Mouse (Mus musculus) limb, embryonic 15.5 days (tissue): Measurements from ENCODE around the gene Ctnna2. TPM values are rescaled to one million over a fixed set of nuclear protein-coding genes. Genes with fewer than 3 reads are reported as not detected.

Experiments
- ATAC-seq: fragments of 200-750 bp; cut with Nextera tagmentation; 2 replicates; pipeline ENCODE4 v1.8.0; 2017; ENCODE audit warnings: low read depth, moderate TSS enrichment; ENCODE audit not compliant: insufficient number of reproducible peaks, low FRiP score, low TSS enrichment
- H3K27ac ChIP-seq: fragments of 300-500 bp; sonication (generic); 2 replicates; pipeline ENCODE4 v1.5.1; 2015; ENCODE audit warnings: moderate library complexity, mild to moderate bottlenecking, inconsistent platforms
- H3K27me3 ChIP-seq: fragments of 300-500 bp; sonication (generic); 2 replicates; pipeline ENCODE4 v1.6.1; 2015; ENCODE audit warnings: inconsistent platforms
- H3K36me3 ChIP-seq: fragments of 300-500 bp; sonication (generic); 2 replicates; pipeline ENCODE4 v1.6.1; 2015; ENCODE audit warnings: inconsistent platforms
- H3K4me1 ChIP-seq: fragments of 300-500 bp; sonication (generic); 2 replicates; pipeline ENCODE4 v1.6.1; 2015; ENCODE audit warnings: inconsistent platforms
- H3K4me2 ChIP-seq: fragments of 300-500 bp; sonication (generic); 2 replicates; pipeline ENCODE4 v1.6.1; 2015; ENCODE audit warnings: mild to moderate bottlenecking, inconsistent platforms
- H3K4me3 ChIP-seq: fragments of 300-500 bp; sonication (generic); 2 replicates; pipeline ENCODE4 v1.5.1; 2015; ENCODE audit warnings: mild to moderate bottlenecking, inconsistent platforms
- H3K9ac ChIP-seq: fragments of 300-500 bp; sonication (generic); 2 replicates; pipeline ENCODE4 v1.6.1; 2015; ENCODE audit warnings: inconsistent platforms
- H3K9me3 ChIP-seq: fragments of 300-500 bp; sonication (generic); 2 replicates; pipeline ENCODE4 v1.6.1; 2016; ENCODE audit warnings: inconsistent platforms
- WGBS: fragments of 180-500 bp; shearing (Covaris S2); methylation state at CpG from one replicate; pipeline ENCODE4 v1.1.7; 2015; 5-methylcytosine and 5-hydroxymethylcytosine counted together
- polyA plus RNA-seq: library from polyadenylated mRNA; unstranded; fragments of >200 nt; fragmentation: Nextera tagmentation; extraction: Ambion mirVana; gene quantifications from 2 replicates; pipeline ENCODE4 v1.2.1, GENCODE M21; 2015

Ctnna2 gene
- polyA plus RNA-seq, 1 experiment from 2014 or later: 1.2 TPM

DNA sequence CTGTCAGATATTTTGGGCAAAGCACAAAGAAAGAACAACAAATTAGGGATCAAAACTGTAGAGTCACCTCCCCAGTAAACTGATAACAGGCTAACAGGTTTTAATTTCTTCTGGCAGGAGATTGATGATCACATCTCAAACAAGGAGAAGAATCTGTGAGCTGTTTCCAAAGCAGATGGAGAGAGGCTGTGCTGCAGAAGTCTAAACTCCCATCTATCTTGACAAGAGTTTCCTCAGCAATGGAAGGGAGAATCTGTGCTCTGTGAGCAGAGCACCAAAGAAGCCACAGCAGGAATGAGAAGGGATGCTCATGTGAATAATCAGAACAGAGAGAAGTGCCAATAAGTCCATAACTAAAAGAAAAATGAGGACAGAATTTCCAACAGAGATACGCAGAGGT, 678.2 kb downstream of the Ctnna2 start:
- Histone ChIP-seq H3K4me2 (no peak overlapping the region), H3K27me3 (no peaks in the 10 kb centered on the region), H3K9me3 (no peaks in the 10 kb centered on the region), H3K4me3 (no peak overlapping the region), H3K27ac (no peak overlapping the region), H3K4me1 (no peaks in the 10 kb centered on the region), H3K9ac (no peak overlapping the region), H3K36me3 (no peaks in the 10 kb centered on the region)
- 90% methylated on average over 1 of the region's 1 CpGs for WGBS
- ATAC-seq: no peak

DNA sequence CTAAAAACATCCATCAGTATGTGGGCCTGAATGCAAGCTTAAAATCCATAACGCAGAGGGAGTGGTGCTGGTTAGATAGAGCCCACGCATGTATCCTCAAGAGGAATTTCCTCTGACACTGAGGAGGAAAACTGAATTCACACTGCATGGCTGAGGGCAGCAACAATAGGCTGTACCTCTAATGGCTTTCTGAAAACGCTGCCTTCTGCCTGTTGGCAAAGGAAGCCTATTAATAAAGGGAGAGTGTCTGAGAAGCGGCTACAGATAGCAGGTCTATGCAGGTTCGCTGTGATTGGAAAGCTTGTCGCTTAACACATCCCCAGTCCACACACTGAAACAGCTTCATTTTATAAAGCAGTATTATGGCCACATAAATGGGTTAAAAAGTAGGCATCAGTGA, 688.1 kb downstream of the Ctnna2 start:
- Histone ChIP-seq H3K9me3 (no peaks in the 10 kb centered on the region), H3K27me3 (no peaks in the 10 kb centered on the region), H3K27ac (no peak overlapping the region), H3K9ac (no peak overlapping the region), H3K4me3 (no peak overlapping the region), H3K4me1 (no peaks in the 10 kb centered on the region), H3K4me2 (no peak overlapping the region), H3K36me3 (no peaks in the 10 kb centered on the region)
- 72% methylated on average over 6 of the region's 6 CpGs for WGBS
- no peak for ATAC-seq

DNA sequence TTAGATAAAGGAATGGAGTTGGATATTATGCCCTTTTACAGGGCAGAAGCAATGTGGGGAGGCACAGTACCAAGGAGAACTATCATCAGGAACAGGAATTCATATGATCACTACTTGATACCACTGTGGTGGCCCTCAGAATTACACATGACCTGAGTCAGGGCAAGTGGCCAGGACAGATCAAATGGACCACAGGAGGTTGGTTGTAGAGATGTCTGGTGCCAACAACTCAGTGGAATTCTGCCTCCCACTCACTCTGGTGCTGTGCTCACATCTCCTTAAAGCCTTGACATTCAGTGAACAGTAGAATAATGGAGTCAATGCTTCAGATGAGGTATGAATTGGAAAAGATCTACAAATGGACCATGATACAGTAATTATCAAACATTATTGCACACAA, 691.1 kb downstream of the Ctnna2 start:
- Histone ChIP-seq H3K4me1 (no peaks in the 10 kb centered on the region), H3K9ac (no peak overlapping the region), H3K27me3 (no peaks in the 10 kb centered on the region), H3K27ac (no peak overlapping the region), H3K4me2 (no peak overlapping the region), H3K4me3 (no peak overlapping the region), H3K36me3 (no peaks in the 10 kb centered on the region), H3K9me3 (no peaks in the 10 kb centered on the region)
- ATAC-seq: no peak

DNA sequence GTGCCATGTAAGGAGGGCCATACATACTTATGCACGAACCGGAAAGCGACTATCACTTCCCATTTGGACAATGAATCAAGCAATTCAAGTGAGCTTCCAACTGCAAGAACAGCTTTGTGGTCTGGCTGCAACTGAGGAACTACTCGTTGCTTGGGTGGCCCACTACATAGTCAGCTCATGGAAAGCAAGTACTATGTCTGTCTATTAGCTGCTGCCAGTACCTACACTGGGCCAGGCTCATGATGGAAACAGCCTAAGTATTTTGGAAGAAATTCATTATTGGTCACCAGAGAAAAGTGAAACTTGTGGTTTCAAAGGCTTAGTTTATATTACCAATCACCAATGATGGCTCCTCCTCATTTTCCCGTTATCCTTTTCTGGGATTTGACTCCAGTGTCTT, 693.2 kb downstream of the Ctnna2 start:
- Histone ChIP-seq H3K27ac (no peak overlapping the region), H3K4me3 (no peak overlapping the region), H3K36me3 (no peaks in the 10 kb centered on the region), H3K9me3 (no peaks in the 10 kb centered on the region), H3K4me2 (no peak overlapping the region), H3K27me3 (no peaks in the 10 kb centered on the region), H3K9ac (no peak overlapping the region), H3K4me1 (no peaks in the 10 kb centered on the region)
- WGBS: 30% methylated on average over 5 of the region's 5 CpGs
- 0 out of 2 replicates have a peak, but pooled peaks have one; percentile 52 for ATAC-seq

DNA sequence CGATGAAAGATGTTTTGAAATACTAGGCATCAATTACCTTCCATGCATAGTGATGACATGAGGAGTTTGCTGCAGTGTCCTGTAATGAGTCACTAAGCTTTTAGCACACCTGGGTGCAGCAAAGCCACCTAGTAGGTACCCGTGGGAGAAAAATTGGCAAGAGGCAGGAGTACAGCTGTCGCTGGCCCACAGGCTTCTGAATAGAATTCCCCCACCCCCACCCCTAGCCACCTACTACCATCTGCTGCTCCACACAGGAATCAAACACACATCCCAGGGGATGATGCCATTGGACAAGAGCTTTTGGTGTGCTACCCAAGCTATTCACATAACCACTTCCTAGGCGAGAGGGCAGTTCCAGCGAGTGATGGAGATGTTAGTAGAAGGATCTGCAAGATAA, 700.7 kb downstream of the Ctnna2 start:
- Histone ChIP-seq H3K4me2 (no peak overlapping the region), H3K27ac (no peak overlapping the region), H3K4me1 (no peaks in the 10 kb centered on the region), H3K27me3 (no peaks in the 10 kb centered on the region), H3K4me3 (no peak overlapping the region), H3K9ac (no peak overlapping the region), H3K9me3 (no peaks in the 10 kb centered on the region), H3K36me3 (no peaks in the 10 kb centered on the region)
- 80% methylated on average over 5 of the region's 5 CpGs for WGBS
- ATAC-seq: no peak

DNA sequence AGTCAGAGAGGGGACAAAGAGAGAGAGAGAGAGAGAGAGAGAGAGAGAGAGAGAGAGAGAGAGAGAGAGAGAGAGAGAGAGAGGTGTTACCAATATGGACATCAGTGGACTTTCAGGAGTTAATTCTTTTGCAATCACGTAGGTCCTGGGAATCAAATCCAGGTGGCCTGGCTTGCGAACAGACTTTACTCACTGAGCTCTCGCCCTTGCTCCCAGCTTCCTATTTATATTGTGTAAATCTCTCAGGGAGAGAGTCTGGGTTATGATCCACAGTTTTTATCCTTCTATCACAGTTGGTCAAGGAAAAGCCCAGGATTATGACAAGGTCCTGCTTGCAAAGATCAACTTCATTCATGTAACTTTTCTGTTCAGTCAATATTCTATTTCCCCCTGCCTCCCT, 714.3 kb downstream of the Ctnna2 start:
- H3K27me3 ChIP-seq: no peaks in the 10 kb centered on the region
- WGBS: 15% methylated on average over 3 of the region's 3 CpGs
- no peaks in the 10 kb centered on the region for H3K9me3 ChIP-seq
- no peak overlapping the region for H3K27ac ChIP-seq
- no peak overlapping the region for H3K4me2 ChIP-seq
- no peak for ATAC-seq
- no peaks in the 10 kb centered on the region for H3K36me3 ChIP-seq
- no peak overlapping the region for H3K9ac ChIP-seq
- H3K4me1 ChIP-seq: no peaks in the 10 kb centered on the region
- H3K4me3 ChIP-seq: no peak overlapping the region

DNA sequence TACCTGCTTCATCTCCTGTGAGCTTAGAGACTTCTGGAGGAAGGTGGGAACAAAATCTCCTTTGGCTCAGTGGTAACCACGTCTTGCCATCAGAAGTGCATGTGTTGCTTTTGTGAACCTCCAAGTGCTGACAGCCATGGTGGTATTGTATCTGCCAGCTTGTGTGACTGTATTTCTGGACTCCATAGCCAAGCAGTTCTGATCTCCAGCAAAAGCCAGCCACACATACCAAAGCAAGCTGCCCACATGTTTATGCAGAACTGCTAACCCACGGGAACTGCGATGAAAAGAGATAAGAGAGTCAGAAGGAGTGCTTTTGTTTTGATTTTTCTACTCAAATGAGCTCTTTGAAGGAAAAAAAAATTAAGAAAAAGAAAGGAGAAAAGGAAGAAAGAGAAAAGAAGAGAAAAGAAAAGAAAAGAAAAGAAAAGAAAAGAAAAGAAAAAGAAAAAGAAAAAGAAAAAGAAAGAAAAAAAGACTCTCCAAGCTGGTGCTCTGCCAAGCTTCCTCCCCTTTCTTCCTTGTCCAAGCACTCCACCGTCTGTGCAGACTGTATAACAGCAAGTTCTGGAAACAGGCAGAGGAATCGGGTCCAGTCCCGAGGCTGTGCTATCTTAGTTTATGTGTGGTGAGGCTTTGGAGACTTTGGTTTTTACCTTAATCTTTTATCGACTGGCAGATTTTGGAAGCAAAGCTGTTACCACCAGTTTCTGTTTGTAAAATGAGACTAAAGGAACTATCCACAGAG, 722.0 kb downstream of the Ctnna2 start:
- no peaks in the 10 kb centered on the region for H3K36me3 ChIP-seq
- ATAC-seq: no peak
- H3K9ac ChIP-seq: no peak overlapping the region
- no peaks in the 10 kb centered on the region for H3K27me3 ChIP-seq
- no peaks in the 10 kb centered on the region for H3K4me1 ChIP-seq
- WGBS: 45% methylated on average over 7 of the region's 7 CpGs
- no peaks in the 10 kb centered on the region for H3K9me3 ChIP-seq
- H3K27ac ChIP-seq: no peak overlapping the region
- no peak overlapping the region for H3K4me2 ChIP-seq
- no peak overlapping the region for H3K4me3 ChIP-seq

DNA sequence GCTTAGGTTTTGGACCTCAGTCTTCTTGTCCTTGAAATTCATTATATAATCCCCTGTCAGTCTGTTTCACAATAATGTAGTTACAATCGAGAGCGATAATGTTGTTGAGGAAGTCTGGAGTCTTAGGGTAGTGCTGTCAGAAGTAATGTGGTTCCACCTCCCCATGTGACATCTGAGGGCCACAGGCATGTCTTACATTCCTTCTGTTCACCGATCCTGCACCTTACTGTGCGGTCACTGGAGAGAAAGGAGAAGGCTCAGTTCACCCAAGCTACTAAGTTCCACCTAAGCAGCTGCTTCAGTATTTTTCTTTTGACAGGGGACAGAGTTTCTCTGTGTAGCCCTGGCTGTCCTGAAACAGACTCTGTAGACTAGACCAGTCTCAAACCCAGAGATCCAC, 723.2 kb downstream of the Ctnna2 start:
- H3K4me2 ChIP-seq: no peak overlapping the region
- H3K9me3 ChIP-seq: no peaks in the 10 kb centered on the region
- no peaks in the 10 kb centered on the region for H3K27me3 ChIP-seq
- H3K36me3 ChIP-seq: no peaks in the 10 kb centered on the region
- H3K4me1 ChIP-seq: no peaks in the 10 kb centered on the region
- H3K9ac ChIP-seq: no peak overlapping the region
- ATAC-seq: no peak
- WGBS: 87% methylated on average over 4 of the region's 4 CpGs
- H3K4me3 ChIP-seq: no peak overlapping the region
- no peak overlapping the region for H3K27ac ChIP-seq

DNA sequence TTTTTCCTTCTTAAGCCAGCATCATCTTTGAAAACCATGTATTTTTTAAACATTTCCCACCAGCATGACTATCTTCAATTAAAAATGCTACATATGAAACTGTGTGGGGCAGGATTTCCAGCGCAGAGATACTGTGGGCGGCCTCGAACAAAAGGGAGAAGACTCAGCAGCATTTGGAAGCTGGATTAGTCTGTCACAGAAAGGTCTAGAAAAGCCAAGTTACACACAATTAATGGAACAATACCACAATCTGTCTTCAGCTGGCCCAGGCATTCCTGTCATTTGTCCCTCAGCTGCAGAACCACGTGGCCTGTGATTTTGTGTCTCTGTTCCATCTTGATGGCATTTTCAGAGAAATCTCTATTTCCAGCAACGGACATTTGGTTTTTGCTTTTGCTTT, 726.0 kb downstream of the Ctnna2 start:
- no peak overlapping the region for H3K4me2 ChIP-seq
- no peaks in the 10 kb centered on the region; the same call in 1 of the 2 replicates for H3K27me3 ChIP-seq
- H3K4me1 ChIP-seq: no peaks in the 10 kb centered on the region
- WGBS: 87% methylated on average over 5 of the region's 5 CpGs
- H3K36me3 ChIP-seq: no peaks in the 10 kb centered on the region
- H3K9me3 ChIP-seq: no peaks in the 10 kb centered on the region
- no peak for ATAC-seq
- H3K27ac ChIP-seq: no peak overlapping the region
- no peak overlapping the region for H3K4me3 ChIP-seq
- no peak overlapping the region for H3K9ac ChIP-seq

DNA sequence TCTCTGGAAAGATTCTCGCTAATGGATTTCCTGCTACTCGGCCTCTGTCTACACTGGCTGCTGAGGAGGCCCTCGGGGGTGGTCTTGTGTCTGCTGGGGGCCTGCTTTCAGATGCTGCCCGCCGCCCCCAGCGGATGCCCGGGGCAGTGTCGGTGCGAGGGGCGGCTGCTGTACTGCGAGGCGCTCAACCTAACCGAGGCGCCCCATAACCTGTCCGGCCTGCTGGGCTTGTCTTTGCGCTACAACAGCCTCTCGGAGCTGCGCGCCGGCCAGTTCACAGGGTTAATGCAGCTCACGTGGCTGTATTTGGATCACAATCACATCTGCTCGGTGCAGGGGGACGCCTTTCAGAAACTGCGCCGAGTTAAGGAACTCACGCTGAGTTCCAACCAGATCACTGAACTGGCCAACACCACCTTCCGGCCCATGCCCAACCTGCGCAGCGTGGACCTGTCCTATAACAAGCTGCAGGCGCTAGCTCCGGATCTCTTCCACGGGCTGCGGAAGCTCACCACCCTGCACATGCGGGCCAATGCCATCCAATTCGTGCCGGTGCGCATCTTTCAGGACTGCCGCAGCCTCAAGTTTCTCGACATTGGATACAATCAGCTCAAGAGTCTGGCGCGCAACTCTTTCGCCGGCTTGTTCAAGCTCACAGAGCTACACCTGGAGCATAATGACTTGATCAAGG, 735.8 kb downstream of the Ctnna2 start:
- H3K4me2 ChIP-seq: peak overlapping the region; percentile 87
- no peaks in the 10 kb centered on the region for H3K36me3 ChIP-seq
- WGBS: under 1% methylated on average over 43 of the region's 43 CpGs
- H3K4me3 ChIP-seq: peak overlapping the region; percentile 52
- ATAC-seq: no peak
- H3K27ac ChIP-seq: no peak overlapping the region
- H3K9me3 ChIP-seq: no peaks in the 10 kb centered on the region
- H3K27me3 ChIP-seq: peaks cover 44% of the 10 kb centered on the region
- peaks cover 17% of the 10 kb centered on the region for H3K4me1 ChIP-seq
- no peak overlapping the region for H3K9ac ChIP-seq

DNA sequence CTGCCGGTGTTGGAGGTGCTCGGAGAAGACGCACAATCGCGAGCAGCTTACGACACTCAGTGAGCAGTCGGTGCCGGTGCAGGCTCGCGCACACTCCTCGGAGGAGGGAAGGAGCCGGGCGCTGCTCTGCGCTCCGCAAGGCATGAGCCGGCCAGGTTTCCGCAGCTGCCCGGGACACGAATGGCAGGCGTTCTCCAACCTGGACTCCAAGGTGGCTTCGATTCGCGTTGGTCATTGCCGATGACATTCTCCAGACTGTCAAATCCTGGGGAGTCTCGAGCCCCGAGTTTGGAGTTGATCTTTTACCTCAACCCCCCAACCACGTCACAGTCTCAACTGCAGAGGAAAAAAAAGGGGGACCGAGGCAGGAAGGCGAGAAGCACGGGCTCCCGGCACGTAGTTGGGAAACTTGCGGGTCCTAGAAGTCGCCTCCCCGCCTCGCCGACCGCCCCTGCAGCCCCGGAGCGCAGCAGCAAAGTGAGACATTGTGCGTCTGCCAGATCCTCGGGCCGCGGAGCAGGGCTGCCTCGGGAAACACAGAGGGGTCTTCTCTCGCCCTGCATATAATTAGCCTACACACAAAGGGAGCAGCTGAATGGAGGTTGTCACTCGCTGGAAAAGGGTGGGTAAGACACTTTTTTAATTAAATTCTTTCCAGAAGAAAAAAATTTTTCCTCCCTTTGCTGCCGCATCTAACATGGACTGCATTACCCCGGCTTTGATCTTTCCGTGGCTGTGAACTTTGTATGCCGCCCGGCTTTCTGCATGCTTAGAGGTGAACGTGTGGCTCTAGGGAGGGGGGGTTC, 736.7 kb downstream of the Ctnna2 start, which contains the start of gene Lrrtm1:
Lrrtm1 (plus strand) TSS at position 89 of the 806 bp plus-strand sequence.
- Histone ChIP-seq H3K4me3 (peak within 1 kb of the TSS; percentile 52), H3K4me2 (peak within 1 kb of the TSS; percentile 87), H3K9ac (0 out of 2 replicates have a peak within 1 kb of the TSS, but pooled peaks have one; percentile 20), H3K9me3 (no peaks in the 10 kb centered on the region), H3K27me3 (peaks cover 42% of the 10 kb centered on the region), H3K36me3 (no peaks in the 10 kb centered on the region), H3K27ac (peak within 1 kb of the TSS; percentile 47; the same call in 1 of the 2 replicates), H3K4me1 (peaks cover 17% of the 10 kb centered on the region)
- ATAC-seq: peak; percentile 75; the same call in 1 of the 2 replicates
- 1% methylated on average over 53 of the region's 53 CpGs for WGBS

DNA sequence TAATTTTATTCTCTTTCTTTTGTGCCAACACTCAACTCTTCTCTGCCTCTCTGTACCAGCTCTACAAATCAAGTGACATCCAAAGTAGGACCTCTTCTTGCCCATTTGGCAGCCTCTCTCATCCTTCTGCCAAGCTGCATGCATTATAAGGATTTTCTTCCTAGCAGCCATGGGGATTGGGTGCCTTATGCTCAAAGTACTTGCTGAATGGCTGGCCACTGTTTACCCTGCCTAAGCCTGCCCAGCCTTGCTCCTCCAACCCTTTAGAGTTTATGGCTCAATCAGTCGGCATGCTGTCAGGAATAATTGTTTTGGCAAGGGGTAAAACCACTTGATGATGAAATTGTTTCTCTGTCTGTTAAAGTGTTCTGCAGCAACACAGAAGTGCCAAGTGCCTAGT, 739.1 kb downstream of the Ctnna2 start:
- Histone ChIP-seq H3K27ac (no peak overlapping the region), H3K4me2 (no peak overlapping the region), H3K9ac (no peak overlapping the region), H3K27me3 (peaks cover 35% of the 10 kb centered on the region), H3K4me3 (no peak overlapping the region), H3K36me3 (no peaks in the 10 kb centered on the region), H3K9me3 (no peaks in the 10 kb centered on the region), H3K4me1 (peaks cover 17% of the 10 kb centered on the region)
- 0% methylated on average over 1 of the region's 1 CpGs for WGBS
- ATAC-seq: no peak
